ENCODE assay signal across 28 mouse cellular contexts in the genomic region with DNA sequence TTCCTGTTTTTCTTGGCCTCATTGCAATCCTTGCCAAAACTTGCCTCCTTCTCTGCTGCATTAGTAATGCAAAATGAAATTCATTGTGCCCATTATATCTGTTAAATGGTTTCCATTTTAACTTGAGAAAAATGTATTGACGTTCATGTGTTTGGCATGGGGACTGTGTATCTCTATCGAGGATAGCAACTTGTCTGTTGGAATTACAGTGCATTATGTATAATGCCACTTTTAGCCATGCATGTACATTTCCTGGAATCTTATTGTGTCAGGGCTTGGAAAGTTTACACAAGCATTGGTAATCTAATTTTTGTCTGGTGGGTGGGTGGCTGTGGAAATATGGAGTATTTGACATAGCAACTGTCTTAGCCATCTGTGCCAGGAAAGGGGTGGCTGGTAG. TPM values are rescaled to one million over a fixed set of nuclear protein-coding genes. Genes with fewer than 3 reads are reported as not detected.
"Had no signal": no experiment of that assay in that cellular context is flagged by ENCODE, and none has a peak within 500 bp of the region (broad histone marks: within the 10 kb centered on the region; RNA-seq: fewer than 3 reads in every experiment).

No protein-coding gene starts in this region.

- H3K27ac ChIP-seq: gastrocnemius, adult 2 months; heart, embryonic 10.5 days; hindbrain, embryonic 10.5 days; hindbrain, embryonic 13.5 days; hindbrain, embryonic 15.5 days; hindbrain, postnatal 0 days; kidney, embryonic 15.5 days; kidney, postnatal 0 days; limb, embryonic 13.5 days; limb, embryonic 15.5 days; liver, embryonic 12.5 days; liver, embryonic 14.5 days had no signal

- H3K4me3 ChIP-seq: gastrocnemius, adult 2 months; heart, embryonic 10.5 days; heart, embryonic 12.5 days; hindbrain, embryonic 10.5 days; hindbrain, embryonic 13.5 days; hindbrain, embryonic 15.5 days; kidney, embryonic 15.5 days; limb, embryonic 13.5 days; limb, embryonic 15.5 days; liver, embryonic 12.5 days had no signal

- DNase-seq: gastrocnemius, adult 2 months; gastrocnemius, postnatal 10 days; gastrocnemius, postnatal 25 days; heart, adult 18-20 months; heart, postnatal 10 days; heart, postnatal 4 days; kidney, adult 11 months; kidney, adult 2 months; kidney, adult 9 months; kidney, postnatal 14 days; kidney, postnatal 36 days; layer of hippocampus, postnatal 36 days had no signal

RNA-seq across cellular contexts. Expression of a gene that starts 57.4 kb away (rescaled TPM):
- total RNA-seq: granulocyte monocyte progenitor cell, adult 5-6 weeks; heart, adult 18-20 months; heart, postnatal 10 days; heart, postnatal 25 days; heart, postnatal 4 days; hindbrain, postnatal 0 days; layer of hippocampus, adult 8-10 months; layer of hippocampus, postnatal 14 days; layer of hippocampus, postnatal 36 days had no signal
